Mouse (Mus musculus) embryo, embryonic 11 days (tissue): ENCODE data around the gene Fut4.
"Not testable (repeated sequence)": the region's sequence is repeated elsewhere in the genome, so short reads cannot be mapped to it uniquely, and the experiment has no call there.

ENCODE experiments used
- DNase-seq: peaks from one replicate; pipeline ENCODE4 v3.0.0-alpha.2; 2015

Gene Fut4

DNA sequence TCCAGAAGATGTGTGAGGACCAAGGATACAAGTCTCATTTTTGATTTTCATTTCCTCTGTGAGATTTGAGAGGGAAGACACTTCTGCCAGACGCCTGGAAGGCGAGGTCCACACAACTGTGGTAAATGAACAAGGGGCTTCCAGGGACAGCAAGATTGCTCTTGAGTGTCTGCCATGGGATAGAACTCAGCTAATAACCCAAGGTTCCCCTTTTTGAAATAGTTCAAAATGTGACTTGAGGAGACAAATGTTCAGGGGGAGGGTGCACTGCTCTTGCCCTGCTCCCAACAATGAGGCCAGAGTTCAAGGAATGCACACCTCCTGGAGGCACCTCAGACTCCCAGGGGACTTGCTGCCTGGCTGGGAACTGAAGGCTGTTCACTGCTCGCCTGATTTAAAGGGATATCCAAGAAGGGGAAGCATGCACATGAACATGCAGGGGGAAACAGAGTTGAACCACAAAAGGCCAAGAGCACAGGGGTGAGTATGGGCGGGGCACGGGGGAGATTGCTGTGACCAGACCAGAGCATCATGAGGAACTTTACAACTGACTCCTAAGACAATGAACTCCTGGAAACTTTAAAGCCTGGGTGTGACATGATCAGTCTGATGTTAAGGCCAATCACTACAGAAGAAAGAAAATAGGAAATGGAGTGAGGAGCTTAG is 27.3 kb downstream of the Fut4 start:
- no peak for DNase-seq

DNA sequence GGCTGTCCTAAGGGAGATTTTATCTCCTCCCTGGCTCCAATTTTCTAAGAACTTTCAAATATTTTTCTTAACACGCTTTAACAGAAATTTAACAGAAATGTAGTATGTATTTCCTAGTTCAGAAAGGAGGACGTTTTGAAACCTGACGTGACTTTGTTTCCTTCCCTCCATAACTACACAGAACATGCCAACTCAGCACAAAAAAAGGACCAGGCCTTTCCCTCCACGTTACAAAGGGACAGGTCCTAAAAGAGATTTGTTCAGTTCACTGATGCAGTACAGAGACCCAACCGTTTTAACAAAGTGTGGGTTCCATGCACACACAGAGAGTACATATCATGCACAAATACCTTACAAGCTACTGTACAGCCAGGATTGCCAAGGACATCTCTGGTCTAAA is 30.6 kb downstream of the Fut4 start:
- no peak for DNase-seq

DNA sequence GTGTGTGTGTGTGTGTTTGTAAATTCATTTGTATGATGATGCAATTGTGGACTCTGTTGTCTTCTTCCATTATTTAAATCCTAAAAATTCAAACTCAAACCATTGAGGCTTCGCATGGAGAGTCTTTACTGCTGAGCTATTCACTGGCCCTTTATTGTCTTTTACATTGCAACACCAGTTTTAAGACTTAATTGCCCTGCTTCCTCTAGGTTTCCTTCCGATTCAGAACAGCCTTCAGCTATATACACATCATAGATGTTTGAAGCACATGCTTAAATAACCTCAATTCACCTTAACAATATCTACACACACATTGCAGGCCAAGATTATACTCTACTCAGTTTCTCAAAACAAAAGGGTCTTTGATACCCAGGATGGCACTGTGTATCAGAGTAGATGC is 31.8 kb downstream of the Fut4 start:
- DNase-seq, result no peak

DNA sequence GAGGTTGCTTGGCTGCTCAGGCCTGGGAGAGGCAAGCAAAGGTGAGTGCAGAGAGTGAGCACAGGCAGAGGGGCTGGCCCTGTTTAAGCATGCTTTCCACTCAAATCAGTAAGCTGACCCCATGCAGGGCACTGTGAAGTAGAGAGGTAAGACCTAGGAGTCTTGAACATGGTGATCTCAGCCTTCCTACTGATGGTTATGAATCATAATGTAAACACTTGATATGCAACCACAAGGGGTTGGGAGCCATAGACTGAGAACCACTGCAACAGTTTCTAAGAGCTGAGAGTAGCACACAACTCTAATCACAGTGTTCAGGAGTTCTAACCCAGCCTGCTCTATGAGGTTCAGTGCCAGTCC is 33.9 kb downstream of the Fut4 start:
- DNase-seq, result no peak

DNA sequence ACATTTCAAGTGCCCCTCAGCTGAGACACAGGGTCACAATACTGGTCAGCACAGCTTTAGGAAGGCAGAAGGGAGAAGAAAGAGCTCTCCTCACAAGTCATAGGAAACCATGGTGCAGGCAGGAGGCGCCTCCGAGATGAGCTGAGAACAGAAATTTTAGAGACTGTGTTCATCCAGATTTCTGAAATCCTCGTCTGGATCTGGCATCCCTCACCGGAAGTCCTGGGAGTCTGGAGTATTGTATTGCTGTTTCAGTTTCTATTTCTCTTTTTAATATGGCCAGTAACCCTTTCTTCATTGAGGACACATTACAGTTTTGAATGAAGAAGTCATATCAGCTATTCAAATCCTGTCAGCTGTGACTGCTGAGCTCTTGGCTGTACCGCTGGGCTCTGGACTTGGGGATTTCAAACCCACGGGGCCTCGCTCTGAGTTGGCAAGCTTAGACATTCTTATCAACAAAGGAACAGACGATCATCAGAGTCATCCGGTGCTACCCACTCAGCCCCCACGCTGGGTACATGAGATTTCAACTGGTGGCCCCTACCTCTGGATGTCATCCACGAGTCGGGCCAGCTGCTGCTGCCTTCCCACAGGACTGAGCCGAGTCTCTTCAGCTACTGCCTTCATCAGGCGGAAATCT is 34.4 kb downstream of the Fut4 start:
- no peak for DNase-seq

DNA sequence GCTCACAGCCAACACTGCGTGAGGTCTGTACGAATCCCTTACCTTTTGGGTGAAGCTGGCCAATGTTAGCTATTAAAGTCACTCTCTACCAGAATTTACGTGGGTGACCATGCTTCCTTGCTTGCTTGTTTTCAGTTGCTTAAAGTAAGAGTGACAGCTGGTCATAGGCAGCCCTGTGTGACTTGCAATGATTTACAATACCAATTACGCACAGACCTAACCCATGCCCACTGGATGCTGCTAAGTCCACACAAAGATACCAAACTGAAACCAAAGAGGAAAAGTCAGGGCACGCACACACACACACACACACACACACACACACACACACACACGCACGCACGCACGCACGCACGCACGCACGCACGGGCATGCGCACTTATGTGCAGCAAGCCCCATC is 36.9 kb downstream of the Fut4 start:
- no peak for DNase-seq

DNA sequence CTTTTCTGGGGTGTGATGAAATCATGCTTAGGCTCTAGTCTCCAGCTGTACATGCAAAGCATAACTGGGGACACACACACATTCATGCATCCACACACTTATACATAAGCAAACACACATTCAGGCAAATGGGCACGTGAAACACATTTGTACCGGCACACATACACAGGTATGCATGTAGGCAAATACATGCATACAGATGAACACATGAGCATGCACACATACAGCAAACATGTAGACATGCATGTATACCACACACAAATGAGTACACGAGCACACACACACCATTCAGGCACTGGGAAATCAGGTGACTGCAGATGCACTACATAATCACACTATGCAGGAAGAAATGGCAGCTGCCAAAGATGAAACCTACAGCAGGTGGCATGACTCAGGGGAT is 41.3 kb downstream of the Fut4 start:
- DNase-seq, result no peak

DNA sequence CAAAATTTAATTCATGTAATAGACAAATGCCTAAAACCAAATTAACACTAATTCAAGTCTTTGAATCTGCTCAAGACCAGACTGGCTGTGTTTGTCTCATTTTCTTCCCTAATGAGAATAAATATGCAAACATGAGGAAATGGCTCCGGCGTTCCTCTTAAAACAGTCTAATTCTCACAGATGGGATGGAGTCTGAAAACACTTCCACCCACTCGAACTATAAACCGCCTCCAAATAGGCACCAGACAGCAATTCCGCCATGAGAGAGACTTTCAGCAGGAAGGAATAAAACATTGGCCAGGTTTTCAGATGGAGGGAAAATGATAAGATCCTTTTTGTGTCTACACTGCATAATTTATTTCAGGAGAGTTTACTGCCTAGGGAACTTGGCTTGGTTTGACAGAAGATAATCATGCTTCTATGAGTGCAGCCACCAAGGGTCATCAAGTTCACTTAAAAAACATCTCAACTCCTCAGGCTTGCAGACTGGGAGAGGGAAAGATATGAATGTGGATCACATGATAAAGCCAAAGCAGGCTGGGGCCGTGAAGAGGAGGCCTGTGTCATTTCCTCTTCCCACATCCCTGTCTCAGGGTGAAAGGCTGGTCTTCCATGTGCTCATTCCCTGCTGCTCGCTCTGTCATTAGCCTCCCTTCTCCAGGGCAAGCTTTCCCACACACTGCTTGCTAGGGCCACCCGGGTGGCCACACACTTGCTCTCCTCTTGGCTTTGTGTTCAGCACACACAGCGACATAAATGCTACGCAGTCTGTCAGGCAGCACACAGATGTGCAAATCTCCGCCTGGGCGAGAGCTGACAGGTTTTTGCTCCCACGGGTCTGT is 46.7 kb downstream of the Fut4 start:
- DNase-seq, result no peak

DNA sequence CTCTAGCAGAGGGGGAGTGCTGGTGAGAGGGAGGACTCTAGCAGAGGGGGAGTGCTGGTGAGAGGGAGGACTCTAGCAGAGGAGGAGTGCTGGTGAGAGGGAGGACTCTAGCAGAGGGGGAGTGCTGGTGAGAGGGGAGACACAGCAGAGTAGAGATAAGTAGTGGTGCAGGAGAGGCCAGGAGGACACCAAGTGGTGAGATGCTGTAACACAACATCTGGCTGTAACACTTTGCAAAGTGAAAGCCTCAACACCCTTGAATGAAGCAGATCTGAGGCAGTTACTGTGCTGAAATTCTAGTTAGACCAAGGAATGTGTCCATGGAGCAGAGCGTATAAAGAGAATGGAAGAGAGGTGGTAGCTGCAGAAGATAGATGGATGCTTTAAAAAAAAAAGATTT is 51.4 kb downstream of the Fut4 start:
- DNase-seq, result not testable (repeated sequence)

DNA sequence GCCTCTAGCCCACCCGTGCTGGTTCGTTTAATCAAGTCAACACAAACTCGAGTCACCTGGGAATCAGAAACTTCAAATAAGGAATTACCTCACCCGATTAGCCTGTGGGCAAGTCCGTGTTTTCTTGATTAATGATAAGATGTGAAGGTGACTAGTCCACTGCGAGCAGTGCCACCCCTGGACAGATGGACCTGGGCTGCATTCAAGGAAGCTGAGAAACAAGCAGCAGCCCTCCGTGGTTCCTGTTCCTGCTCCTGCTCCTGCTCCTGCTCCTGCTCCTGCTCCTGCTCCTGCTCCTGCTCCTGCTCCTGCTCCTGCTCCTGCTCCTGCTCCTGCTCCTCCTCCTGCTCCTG is 52.9 kb downstream of the Fut4 start:
- no peak for DNase-seq

DNA sequence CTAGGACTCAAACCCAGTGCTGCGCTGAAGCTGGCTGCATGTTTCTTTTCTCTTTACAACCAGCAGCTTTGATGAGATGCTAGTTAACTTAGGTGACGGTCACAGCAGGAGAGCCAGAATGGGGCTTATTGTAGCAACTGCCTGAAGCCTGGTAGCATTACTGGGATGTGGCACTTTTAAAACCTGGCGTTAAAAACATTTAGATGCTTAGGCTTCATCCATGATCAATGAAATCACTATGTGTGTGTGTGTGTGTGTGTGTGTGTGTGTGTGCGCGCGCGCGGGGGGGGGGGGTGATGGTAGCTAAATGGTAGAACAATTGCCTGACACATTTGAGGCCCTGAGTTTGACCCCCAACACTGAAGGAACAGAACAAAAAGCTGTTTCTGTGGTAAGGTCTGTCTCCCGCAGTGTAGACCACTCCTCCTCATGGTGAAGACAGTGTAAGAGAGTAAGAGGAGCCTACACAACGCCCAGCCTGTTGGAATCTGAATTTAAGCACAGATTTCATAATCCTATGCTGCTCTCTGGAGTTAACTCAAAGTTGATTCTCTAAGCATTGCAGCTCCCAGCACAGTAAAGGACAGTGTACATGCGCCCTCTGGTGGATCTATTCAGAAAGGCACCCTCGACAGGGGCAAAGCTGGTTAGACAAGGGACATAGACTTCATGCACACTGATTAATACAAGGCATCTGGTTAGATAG is 53.5 kb downstream of the Fut4 start:
- DNase-seq, result peak; percentile 87
